Mouse (Mus musculus): ENCODE measurements at regions not wholly inside any gene's neighbourhood (a gene's known extent, or its start where the extent isn't known, plus 50 kb on each side); places are given as distances from the start of the nearest gene placed in this dataset.

DNA sequence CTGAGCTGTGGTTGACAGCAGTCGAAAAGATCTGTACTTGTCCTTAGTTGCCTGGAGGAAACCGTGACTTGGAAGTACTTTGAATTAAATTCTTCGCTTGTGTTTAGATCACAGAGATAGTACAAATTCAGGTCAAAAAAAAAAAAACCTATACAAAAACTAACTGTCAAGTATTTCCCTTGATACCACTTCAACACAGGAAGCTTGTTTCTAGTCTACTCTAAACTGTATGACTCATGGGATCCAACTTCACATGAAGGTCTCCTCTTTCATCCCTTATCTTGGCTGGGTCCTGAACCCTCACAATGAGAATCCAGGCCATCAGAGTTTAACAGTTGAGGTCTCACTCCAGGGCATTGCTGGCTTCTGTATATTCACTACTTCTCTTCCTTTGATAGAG is 54.8 kb downstream of the Tmem30b start:
- no peak for DNase-seq

DNA sequence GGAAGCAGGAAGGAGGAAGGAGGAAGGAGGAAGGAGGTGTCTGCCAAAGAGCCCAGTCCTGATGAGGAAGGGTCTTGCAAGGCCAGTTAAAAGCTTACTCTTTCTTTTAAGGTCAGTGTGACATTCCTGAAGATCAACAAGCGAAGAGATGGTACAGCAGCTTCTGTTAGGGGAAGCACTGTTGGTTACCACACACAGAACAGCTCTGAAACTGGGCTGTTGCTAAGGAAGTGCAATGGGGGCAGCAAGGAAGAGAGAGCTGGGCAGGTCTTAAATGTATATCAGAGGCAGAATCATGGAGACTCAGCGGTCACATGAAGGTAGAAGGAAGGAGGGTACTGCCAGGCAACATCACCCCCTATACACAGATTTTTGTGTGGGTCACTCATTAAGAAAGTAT is 63.3 kb downstream of the Tmem30b start:
- DNase-seq = no peak

DNA sequence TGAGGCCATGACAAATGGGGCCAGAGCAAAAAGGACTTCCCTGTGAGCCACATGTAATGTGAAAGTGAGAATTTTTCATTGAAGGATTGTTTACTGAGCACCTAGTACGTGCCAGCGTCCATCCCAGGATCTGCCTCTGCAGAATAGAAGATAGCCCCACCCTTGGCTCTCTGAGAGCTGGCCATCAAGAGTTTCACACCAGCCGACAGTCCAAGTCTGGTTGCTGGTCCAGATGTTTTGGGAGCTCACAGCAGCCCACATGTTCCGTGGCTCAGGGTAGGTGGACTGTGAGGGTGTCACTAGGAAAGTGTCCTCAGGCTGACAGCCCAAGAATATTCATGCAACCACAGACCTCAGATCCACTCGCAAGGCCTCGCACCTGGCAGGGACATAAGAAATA is 63.9 kb downstream of the Tmem30b start:
- no peak for DNase-seq

DNA sequence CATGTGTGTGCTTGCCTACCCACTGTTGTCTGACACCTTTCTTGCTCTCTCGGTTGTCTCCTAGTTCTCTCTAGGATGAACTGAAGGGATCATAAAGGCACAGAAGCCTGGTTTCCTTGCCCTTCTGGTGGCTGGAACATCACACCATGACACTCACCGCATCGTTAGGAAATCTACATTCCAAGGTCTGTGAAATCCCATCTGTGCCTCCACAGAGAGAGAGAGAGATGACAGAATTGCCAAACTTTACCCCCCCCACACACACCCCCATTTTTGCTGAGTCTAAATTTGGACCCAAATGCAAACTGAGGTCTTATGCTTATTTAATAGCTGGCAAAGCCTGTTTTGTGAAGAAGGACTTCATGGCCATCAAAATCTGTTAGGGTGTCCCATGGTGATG is 64.5 kb downstream of the Tmem30b start:
- DNase-seq = no peak

DNA sequence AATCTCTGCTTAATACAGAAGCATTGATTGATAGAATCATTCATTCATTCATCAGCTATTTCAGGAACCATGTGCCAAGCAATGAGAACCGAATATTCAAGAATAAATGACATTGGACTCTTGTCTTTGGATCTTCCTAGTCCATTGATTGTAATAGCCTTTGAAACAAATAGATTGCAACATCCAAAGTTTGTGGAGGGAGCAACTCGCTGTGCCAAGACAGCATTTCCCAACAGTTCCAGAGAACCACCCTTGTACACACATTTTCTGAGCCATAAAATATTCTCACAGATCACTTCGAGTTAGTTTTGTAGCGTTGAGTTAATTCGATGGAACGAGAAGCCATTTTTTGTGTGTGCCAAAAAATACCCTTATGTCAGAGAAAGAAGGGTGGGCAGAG is 65.0 kb downstream of the Tmem30b start:
- no peak for DNase-seq

DNA sequence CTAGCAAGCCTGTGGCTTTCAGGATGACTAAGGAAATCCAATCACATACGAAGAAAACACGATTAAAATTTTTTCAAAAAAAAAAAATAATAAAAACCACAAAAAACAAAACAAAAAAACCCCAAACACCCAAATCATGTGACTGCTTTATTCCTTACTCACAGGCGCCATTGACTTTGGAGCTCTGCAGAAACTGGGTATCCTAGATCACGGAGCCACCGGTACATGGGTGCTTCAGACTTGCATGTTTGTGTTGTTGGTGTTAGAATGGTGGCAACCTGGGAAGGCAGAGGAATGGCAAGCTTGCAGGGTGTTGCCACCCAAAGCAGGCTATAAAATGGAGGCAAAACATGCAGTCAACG is 65.6 kb downstream of the Tmem30b start:
- no peak for DNase-seq

DNA sequence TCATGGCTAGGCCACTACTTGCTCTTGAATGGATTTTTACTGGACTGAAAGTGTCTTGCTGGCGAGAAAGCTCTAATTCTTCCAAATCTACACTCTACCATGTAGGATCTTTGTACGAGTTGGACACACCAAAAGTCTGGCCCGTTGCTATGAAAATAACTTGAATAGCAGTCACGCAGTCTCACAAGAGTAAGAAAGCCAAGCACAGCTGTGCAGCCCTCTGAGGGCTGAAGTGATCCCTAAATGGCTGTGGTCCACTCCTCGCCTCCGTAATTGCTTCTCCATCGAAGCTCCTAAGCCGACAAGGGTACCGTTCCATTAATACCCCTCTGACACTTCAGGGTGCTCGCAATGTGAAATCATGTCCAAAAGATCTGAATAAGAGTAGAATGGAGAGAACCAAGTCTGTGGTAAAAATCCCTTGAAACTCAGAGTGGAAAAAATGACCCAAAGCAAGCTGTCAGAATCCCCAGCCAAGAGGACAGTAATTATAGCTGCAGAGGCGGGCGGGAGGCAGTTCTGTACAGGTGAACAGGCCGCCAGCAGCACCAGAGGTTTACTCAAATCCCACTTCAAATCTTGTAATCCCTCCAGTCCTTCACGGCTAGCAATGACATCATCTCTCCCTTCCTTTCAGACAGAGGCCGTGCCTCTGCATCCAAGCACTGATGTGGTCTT is 66.1 kb downstream of the Tmem30b start:
- no peak for DNase-seq

DNA sequence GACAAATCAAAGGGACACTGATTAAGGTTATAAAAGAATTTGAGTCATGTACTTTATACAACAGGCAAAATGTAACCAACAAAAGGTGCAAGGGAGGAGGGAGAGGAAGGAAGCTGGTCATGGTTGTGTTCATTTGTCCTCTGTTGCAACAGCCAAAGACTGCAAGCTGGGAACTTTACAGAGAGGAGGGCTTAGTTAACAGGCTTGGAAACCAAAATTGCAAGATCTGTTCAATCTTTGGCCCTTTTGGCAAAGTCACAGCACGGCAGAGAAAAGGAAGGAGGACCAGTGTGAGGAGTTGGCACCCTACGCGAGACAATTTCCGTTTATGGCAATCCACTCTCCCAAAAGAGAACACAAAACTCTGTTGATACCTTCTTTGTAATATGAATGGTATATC is 67.6 kb downstream of the Tmem30b start:
- DNase-seq = no peak

DNA sequence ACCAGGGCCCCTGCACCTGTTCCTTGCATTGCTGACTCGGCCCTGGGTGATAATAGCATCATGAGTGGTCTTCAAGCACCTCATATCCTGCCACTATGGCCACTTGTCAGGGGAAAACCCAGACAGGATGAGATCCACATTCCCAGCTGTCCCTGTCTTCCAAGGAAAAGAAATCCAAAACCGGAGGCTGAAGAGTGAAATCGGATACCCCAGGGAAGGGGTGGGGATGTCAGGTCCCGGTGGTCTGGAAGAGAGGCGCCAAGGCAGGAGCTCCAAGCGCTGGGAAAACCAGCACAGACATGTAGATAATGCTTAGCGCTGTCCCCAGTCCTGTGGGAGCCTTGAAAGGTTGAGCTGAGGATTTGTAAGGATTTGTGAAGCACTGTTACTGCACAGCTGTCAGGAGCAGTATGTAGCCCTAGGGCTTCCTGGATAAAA is 69.8 kb downstream of the Tmem30b start:
- DNase-seq = no peak

DNA sequence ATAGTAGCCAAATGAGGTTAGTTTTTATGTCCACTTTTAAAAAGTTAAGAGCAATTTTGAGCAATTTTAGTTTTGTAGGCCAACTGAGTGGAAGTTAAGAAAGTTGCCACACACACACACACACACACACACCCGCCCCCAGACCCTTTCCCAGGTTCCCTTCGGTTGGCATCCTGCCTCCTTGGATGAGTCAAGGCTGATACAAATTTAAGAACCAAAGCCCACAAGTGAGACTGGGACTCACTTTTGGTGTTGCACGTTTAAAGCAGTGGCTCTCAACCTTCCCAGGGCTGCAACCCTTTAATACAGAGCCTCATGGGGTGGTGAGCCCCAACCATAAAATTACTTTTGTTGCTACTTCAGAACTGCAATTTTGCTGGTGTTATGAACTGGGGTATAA is 70.4 kb downstream of the Tmem30b start:
- DNase-seq = no peak

DNA sequence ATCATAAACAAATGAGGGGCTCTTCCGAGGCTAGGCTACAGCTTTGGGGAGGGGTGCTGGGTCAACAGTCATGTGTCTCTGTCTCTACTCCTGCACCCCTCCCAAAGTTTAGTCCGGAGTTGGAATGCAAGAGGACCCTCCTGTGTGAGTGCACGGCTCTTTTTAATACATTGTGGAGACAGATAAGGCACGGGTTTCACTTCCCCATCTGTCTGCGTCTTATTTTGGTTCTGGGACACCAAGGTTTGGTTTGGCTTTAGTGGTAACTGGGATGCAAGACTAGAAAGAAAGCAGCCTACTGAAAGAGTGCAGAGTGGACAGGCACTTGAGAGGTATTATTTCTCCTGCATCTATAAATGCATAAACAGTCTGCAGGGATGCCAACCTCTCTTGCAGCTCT is 71.2 kb downstream of the Tmem30b start:
- DNase-seq = no peak

DNA sequence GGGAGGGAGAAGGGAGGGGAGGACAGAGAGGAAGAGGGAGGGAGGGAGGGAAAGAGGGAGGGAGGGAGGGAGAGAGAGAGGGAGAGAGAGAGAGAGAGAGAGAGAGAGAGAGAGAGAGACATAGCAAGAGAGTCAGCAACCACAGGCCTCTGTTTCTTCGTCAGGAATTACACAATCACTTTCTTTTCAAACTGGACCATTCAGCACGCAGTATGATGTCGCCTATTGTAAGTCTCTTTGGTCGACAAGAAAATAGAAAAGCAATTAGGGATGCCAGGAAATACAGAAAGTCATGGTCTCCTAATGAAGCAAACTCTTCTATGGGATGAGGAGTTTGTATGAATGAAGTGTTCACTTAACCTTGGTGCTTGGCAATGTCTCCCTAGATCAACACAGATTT is 73.1 kb downstream of the Tmem30b start:
- no peak for DNase-seq

DNA sequence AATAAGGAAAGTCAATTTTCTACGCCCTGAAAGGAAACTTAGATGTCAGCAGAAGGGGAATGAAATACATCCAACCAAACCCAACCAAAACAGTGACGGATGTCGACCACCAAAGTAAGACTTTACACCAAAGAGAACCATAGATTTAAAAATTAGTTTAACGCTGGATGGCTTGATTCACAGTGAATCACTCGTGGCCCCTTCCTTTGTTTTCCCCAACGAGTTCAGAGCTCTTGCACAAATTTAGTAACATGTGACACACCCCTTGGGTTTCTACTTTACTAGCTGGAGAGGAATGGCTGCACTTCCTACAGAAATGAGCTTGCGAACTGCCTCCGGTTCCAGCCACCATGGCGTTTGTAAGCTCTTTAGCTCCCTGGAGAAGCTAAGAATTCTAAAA is 74.2 kb downstream of the Tmem30b start:
- no peak for DNase-seq

DNA sequence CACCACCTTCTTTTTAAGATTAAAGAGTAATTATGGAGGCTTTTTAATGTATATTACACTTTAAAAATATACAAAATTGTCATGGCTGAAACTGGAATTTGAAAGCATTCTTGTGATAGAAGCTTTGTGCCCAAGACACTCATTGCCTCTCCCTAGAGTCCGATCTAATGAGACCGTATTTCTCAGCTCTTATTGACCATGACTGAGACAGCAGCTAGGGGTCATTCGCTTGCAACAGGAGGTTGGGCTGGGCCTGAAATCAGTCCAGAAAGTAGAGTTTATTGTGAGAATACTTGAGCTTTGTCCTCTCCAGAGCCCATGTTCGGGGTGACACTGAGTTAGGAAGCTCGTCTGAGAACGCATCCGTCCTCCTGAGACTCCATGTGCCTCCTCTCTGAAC is 79.7 kb downstream of the Tmem30b start:
- DNase-seq = no peak

DNA sequence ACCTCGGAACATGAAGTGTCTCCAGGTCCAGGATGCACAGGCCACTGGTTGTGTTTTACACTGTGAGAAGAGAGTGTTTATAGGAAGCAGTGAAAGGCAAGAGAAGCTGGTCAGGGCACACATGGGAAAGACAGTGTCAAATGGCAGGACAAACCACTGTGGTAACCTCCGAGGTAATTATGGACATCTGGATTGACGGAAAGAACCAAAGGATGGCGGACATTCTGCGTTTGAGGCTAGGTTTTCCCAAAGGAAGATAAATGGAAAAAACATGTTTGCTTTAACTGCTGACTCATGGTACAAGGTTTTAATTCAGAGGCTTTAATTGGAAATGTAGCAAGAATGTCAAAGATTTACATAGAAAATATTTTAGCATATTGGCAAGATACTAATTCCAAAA is 80.2 kb downstream of the Tmem30b start:
- DNase-seq = no peak

DNA sequence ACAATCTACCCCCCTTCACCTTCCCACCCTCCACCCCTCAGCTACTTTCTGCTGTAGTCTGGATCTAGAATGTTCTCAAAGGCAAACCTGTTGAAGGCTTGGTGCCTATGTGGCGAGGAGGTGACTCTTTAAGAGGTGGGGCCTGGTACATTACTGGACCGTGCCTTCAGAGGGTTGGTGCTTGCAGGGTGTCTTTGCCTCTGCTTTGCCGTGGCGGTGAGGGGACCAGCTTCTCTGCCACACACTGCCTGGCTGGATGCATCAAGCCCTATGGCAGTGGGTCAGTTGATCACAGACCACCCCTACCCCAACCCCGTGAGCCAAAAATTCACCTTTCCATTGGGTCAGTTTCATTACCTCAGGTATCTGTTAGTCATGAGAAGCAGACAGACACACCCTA is 81.9 kb downstream of the Tmem30b start:
- no peak for DNase-seq

DNA sequence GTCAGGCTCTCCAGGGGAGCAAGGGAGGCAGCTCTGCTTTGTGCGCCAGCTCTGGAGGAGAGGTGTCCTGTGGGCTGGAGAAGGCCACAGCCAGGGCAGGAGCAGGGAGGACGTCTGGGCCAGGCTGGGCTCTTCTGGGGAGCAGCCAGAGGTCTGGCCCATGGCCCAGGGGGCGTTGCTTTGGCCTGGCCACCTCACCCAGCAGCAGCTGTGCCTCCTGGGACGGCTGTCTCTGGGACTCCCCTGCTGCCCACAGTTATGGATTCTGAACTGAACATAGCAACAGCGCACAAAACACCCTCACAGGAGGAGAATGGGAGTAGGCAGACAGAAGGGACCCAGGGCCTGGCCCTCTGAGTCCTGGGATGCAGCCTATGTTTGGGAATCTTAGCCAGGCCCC is 84.1 kb downstream of the Tmem30b start:
- DNase-seq = no peak

DNA sequence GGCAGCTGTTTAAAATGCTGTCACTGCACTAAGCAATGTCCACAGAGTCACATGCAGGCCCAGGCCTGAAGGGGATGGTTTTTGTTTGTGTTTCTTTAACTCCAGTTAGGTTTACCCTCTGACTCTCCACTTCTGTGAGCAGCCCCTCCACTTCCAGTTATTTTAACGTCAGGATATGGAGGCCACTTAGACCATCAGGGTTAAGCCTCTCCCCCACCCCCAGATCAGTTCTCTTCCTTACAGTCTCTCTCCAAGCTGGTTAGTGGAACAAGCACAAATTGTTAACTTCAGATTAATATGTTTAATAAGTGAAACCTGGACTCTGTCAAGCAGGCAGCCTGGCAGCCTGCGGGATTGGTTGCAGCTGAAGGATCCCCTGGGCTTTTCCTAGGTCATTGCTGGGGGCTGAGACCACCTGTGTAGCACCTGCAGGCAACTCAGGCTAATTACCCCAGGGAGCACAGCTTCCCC is 85.9 kb downstream of the Tmem30b start:
- no peak for DNase-seq

DNA sequence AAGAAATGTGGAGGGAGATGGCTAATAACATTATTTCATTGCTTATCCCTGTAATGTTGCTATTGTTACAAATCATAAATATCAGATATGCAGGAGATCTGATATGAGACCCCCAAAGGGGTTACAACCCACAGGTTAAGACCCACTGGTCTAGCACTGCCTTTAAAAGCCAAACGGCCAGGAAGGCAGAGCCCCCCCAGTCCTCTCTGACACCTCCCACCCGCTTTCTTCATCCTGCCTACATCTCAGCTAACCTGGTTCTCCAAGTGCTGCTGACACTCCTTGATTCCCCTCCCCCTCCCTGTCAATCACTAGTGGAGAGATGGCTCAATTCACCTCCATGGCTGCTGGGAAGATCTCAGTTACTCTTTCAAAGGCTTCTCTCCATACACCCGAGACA is 94.9 kb downstream of the Tmem30b start:
- DNase-seq = no peak

DNA sequence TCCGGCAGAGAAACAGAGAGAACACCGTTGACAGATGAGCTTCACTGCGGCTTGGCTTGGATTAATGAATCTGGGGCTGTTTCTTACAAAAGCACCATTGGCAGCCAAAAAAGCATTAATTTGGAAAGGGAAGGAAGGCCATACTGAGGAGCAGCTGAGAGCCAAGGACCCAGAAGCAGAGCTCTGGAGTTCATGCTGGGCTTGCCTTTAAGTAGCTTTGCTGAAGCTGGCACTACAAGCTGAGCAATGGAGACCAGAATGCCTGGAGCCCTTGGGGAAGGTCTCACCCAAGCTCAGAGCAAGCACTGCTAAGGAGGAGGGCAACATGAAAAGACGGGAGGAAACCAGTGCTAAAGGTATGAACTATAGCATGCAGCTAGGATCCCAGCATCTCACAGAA is 95.7 kb downstream of the Tmem30b start:
- DNase-seq = no peak

DNA sequence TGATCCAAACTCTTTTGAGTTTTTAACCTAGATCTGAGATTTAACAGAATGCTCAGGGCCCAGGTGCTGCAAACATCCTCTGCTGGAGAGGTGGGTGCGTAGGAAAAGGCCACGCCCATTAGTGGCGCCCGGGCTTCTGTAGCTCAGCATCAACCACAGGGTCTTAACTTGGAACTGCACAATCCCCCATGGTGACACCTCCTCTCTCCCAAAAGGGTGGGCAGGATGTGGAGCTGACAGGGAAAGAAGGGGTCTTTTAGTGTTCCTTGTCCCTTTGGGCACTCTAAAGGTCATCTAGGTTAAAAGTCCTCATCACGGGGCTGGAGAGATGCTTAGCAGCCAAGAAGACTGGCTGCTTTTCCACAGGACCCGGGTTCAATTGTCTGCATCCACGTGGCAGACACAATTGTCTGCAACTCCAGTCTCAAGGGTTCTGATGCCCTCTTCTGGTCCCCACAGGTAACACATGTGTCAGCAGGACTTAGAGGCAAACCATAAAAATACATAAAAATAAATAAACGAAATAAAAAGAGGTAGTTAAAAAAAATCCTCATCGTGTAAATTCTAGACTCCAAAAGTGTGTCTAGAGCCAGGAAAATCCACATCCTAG is 96.2 kb downstream of the Tmem30b start:
- DNase-seq = peak; percentile 65

DNA sequence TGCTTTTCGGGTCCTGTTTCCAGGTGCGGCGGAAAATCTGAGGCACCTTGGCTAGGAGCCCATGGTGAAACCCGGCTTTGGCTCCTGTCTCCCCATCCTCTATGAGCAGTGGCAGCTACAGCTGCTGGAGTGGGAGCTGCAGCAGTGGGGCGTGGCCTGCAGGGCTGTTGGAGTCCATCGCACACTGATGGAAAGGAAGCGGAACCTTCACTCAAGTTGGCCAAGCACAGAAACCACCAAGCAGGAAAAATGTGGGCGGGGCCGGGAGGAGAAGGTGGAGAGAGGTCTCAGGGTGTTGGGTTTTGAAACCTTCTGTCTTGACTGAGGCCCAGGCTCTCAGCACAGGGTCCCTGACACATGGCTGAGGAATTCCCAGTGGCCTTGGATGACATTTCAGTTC is 97.1 kb downstream of the Tmem30b start:
- peak; percentile 29 for DNase-seq

DNA sequence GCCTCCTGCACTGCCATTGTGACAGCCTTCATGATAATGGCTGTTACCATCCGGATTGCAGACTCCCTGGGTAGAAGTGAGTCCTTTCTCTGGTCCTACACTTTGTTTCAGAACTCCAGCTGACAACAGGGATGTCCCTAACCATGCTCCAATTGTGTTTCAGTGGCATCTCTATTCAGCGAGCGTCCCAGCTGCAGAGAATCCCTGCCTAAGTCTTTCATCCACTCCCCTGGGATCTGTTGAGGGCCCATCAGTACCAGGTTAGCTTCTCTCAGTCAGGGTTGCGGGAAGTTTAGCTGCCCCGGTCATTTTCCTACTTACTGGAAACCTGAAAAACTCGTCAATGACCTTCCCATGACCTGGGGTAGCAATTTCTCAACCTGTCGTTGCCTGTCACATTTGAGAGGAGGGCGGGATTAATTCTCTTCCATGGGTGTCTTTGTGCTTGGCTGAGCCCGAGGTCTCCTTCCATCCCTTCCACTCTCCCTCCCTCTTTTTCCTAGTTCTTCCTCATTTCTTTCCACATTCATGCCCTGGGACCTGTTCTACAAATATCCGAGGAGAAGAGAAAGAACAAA is 97.7 kb downstream of the Tmem30b start:
- DNase-seq = no peak

DNA sequence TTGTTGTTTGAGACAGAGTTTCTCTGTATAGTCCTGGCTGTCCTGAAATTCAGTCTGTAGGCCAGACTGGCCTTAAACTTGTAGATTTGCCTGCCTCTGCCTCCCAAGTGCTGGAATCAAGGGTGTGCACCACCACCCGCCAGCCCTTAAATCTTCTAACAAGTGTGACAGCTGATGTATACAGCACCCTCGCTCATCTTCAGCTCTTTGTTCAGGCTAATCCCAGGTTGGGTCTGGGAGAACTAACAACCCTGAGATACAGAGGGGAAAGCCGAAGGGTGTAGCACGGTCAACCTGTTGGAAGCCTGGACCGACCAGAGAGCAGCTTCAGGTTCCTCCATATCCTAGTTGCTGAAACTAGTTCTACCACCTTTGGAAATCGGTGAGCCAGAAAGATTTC is 99.0 kb downstream of the Tmem30b start:
- DNase-seq = no peak

DNA sequence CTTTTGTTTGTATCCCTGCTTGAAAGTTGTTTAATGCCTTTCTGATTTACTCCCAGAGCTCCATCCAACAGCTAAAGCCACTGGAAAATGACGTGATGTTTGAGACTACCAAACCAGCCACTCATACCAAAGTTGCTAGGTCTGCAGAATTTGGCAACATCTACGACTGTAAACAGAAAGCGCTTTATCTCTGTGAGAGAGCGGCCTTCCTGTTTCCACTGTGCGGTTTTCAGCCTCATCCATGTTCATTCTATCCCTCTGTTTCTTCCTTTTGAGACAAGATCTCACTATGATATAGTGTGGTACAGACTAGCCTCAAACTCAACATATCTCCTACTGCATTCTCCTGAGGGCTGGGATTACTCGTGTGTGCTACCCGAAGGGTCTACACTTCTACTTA is 100.0 kb downstream of the Tmem30b start:
- DNase-seq = no peak

Data from thymus, postnatal 14 days (tissue).